Mouse (Mus musculus) hindbrain, embryonic 15.5 days (tissue): ENCODE data around the gene Ajuba. TPM values are rescaled to one million over a fixed set of nuclear protein-coding genes. Genes with fewer than 3 reads are reported as not detected.

Source experiments
- ATAC-seq: fragments of 200-750 bp; cut with Nextera tagmentation; 2 replicates; pipeline ENCODE4 v1.8.0; 2017; ENCODE audit warnings: low read depth, moderate number of reproducible peaks, moderate TSS enrichment; ENCODE audit not compliant: low FRiP score
- H3K27ac ChIP-seq: fragments of 300-500 bp; sonication (generic); replicated peaks from 2 replicates; pipeline ENCODE4 v1.5.1; 2015; ENCODE audit warnings: mild to moderate bottlenecking, inconsistent platforms
- H3K27me3 ChIP-seq: fragments of 300-500 bp; sonication (generic); 2 replicates; pipeline ENCODE4 v1.6.1; 2015; ENCODE audit warnings: control low read depth, inconsistent platforms
- H3K36me3 ChIP-seq: fragments of 300-500 bp; sonication (generic); 2 replicates; pipeline ENCODE4 v1.6.1; 2015; ENCODE audit warnings: control low read depth, inconsistent platforms
- H3K4me1 ChIP-seq: fragments of 300-500 bp; sonication (generic); replicated peaks from 2 replicates; pipeline ENCODE4 v1.6.1; 2015; ENCODE audit warnings: control low read depth, inconsistent platforms
- H3K4me2 ChIP-seq: fragments of 300-500 bp; sonication (generic); 2 replicates; pipeline ENCODE4 v1.6.1; 2015; ENCODE audit warnings: moderate library complexity, mild to moderate bottlenecking, inconsistent platforms
- H3K4me3 ChIP-seq: fragments of 300-500 bp; sonication (generic); 2 replicates; pipeline ENCODE4 v1.5.1; 2015; ENCODE audit warnings: mild to moderate bottlenecking, inconsistent platforms
- H3K9ac ChIP-seq: fragments of 300-500 bp; sonication (generic); 2 replicates; pipeline ENCODE4 v1.6.1; 2015; ENCODE audit warnings: inconsistent platforms
- H3K9me3 ChIP-seq: fragments of 300-500 bp; sonication (generic); 2 replicates; pipeline ENCODE4 v1.6.1; 2016; ENCODE audit warnings: control low read depth, inconsistent platforms
- WGBS: fragments of 180-500 bp; shearing (Covaris S2); methylation state at CpG from one replicate; pipeline ENCODE4 v1.1.7; 2015; 5-methylcytosine and 5-hydroxymethylcytosine counted together
- polyA plus RNA-seq: library from polyadenylated mRNA; unstranded; fragments of >200 nt; fragmentation: Nextera tagmentation; extraction: Ambion mirVana; gene quantifications from 2 replicates; pipeline ENCODE4 v1.2.1, GENCODE M21; 2015

Ajuba gene
- polyA plus RNA-seq, 1 experiment from 2014 or later = 8.7 TPM

DNA sequence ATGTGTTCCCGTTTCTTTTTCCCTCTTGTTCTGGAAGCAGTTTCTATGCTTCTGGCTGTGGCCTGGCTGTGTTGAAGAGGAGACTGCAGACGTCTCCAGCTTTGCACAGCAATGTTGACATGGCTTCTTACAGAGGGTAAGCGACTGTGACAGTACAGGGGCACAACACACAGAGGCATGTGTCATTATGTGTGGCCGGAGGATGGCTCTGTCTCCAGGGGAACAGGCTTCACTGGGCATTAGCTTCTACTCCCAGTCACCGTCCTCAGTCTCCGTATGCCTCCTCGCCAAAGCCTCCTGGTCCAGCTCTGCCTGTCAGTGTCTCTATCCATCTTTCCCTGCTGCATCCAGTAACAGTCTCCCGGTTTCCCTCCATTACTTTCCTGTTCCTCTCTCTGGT is 29.9 kb upstream of the Ajuba start:
- Histone ChIP-seq H3K36me3 (0 out of 2 replicates have a peak, but pooled peaks cover 5% of the 10 kb centered on the region), H3K27me3 (no peaks in the 10 kb centered on the region), H3K4me3 (no peak overlapping the region), H3K9me3 (no peaks in the 10 kb centered on the region), H3K27ac (no peak overlapping the region), H3K9ac (no peak overlapping the region), H3K4me1 (peaks cover 23% of the 10 kb centered on the region), H3K4me2 (no peak overlapping the region)
- ATAC-seq = no peak
- WGBS = 35% methylated on average over 8 of the region's 8 CpGs

DNA sequence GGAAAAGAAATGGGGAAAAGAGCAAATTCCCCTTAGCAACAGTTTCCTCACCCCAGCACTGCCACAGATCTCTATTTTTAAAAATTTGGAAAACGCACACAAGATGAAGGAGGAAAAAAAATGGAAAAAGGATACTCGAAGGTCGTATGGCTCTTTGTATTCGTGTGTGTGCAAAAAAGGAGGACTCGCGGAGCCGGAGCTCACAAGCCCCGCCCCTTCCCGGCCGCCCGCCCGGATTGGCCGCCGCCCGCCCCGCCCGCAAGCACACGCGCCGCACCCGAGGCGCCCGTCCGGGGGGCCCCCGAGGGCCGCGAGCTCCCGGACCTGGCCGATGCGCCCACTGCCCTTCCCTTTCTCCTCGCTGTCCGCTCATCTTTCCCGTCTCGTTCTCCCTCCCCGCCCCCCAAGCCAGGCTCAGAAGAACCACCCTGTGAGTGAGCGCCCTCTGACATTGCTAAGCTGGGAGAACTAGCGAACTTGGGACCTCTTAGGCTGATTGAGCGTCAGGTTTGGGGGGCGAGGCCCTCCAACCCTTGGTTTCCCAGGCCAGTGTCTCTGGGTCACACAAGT is 28.5 kb upstream of the Ajuba start, which contains the start of gene 4931414P19Rik:
TSS of gene 4931414P19Rik (minus strand) at position 242 of the 570 bp plus-strand sequence.
- WGBS = under 1% methylated on average over 36 of the region's 39 CpGs
- ATAC-seq = peak; percentile 10; the same call in 1 of the 2 replicates
- Histone ChIP-seq H3K4me2 (peak within 1 kb of the TSS; percentile 67), H3K9ac (peak within 1 kb of the TSS; percentile 35), H3K27me3 (no peaks in the 10 kb centered on the region), H3K9me3 (no peaks in the 10 kb centered on the region), H3K4me3 (peak within 1 kb of the TSS; percentile 49), H3K4me1 (peaks cover 26% of the 10 kb centered on the region), H3K36me3 (no peaks in the 10 kb centered on the region), H3K27ac (peak within 1 kb of the TSS; percentile 69)

- WGBS = 77% methylated on average over 8 of the region's 8 CpGs
- Histone ChIP-seq H3K9ac (no peak overlapping the region), H3K27ac (peak overlapping the region; percentile 97), H3K9me3 (no peaks in the 10 kb centered on the region), H3K36me3 (no peaks in the 10 kb centered on the region), H3K4me1 (peaks cover 26% of the 10 kb centered on the region), H3K4me3 (peak overlapping the region; percentile 63), H3K4me2 (peak overlapping the region; percentile 64), H3K27me3 (no peaks in the 10 kb centered on the region)
- ATAC-seq = no peak
Measured at GRCm38 (mm10) chr14:54603686-54604085, 26.3 kb upstream of the Ajuba start.

GRCm38 (mm10) chr14:54603038-54603654 is 25.8 kb upstream of the Ajuba start:
- no peaks in the 10 kb centered on the region for H3K9me3 ChIP-seq
- H3K36me3 ChIP-seq = no peaks in the 10 kb centered on the region
- H3K27me3 ChIP-seq = no peaks in the 10 kb centered on the region
- H3K27ac ChIP-seq = peak overlapping the region; percentile 97
- H3K4me2 ChIP-seq = peak overlapping the region; percentile 64
- H3K4me3 ChIP-seq = peak overlapping the region; percentile 63
- under 1% methylated on average over 46 of the region's 46 CpGs for WGBS
- ATAC-seq = peak; percentile 99
- peak overlapping the region; percentile 73 for H3K9ac ChIP-seq
- H3K4me1 ChIP-seq = peaks cover 26% of the 10 kb centered on the region

DNA sequence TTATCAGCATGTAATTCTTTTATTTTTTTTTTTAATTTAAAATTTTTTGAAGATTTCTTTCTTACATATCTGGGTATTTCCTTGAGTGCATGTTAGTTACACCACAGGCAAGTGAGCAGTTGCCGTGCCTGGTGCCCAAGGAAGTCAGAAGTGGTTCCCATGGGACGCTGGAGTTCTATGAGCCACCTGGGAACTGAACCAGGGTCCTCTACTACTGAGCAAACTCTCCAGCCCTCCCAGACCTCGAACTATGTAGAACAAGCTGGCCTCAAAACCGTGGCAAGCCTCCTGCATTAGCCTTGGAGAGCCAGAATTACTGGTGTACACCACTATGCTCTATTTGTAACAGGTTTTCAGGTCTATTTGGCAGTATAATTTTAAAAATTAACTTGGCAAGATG is 25.3 kb upstream of the Ajuba start:
- WGBS = 29% methylated on average over 4 of the region's 4 CpGs

GRCm38 (mm10) chr14:54601601-54602000 is 24.2 kb upstream of the Ajuba start:
- H3K4me3 ChIP-seq = no peak overlapping the region
- no peak for ATAC-seq
- H3K4me1 ChIP-seq = peaks cover 26% of the 10 kb centered on the region
- no peaks in the 10 kb centered on the region for H3K27me3 ChIP-seq
- no peak overlapping the region for H3K27ac ChIP-seq
- no peaks in the 10 kb centered on the region for H3K36me3 ChIP-seq
- WGBS = 69% methylated on average over 2 of the region's 2 CpGs
- no peak overlapping the region for H3K4me2 ChIP-seq
- H3K9ac ChIP-seq = no peak overlapping the region
- H3K9me3 ChIP-seq = no peaks in the 10 kb centered on the region

More for the DNA sequence above, 25.3 kb upstream of the Ajuba start:
- Histone ChIP-seq H3K4me1 (peaks cover 26% of the 10 kb centered on the region), H3K27me3 (no peaks in the 10 kb centered on the region), H3K36me3 (no peaks in the 10 kb centered on the region), H3K4me2 (peak overlapping the region; percentile 64), H3K27ac (peak overlapping the region; percentile 97), H3K9me3 (no peaks in the 10 kb centered on the region), H3K4me3 (peak overlapping the region; percentile 63), H3K9ac (peak overlapping the region; percentile 73)
- ATAC-seq = peak; percentile 33

GRCm38 (mm10) chr14:54597084-54597483 is 19.7 kb upstream of the Ajuba start:
- H3K27ac ChIP-seq = no peak overlapping the region
- ATAC-seq = no peak
- no peaks in the 10 kb centered on the region for H3K9me3 ChIP-seq
- no peaks in the 10 kb centered on the region for H3K36me3 ChIP-seq
- 78% methylated on average over 7 of the region's 7 CpGs for WGBS
- no peak overlapping the region for H3K4me3 ChIP-seq
- H3K4me2 ChIP-seq = no peak overlapping the region
- no peaks in the 10 kb centered on the region for H3K27me3 ChIP-seq
- no peak overlapping the region for H3K9ac ChIP-seq
- H3K4me1 ChIP-seq = peaks cover 5% of the 10 kb centered on the region

DNA sequence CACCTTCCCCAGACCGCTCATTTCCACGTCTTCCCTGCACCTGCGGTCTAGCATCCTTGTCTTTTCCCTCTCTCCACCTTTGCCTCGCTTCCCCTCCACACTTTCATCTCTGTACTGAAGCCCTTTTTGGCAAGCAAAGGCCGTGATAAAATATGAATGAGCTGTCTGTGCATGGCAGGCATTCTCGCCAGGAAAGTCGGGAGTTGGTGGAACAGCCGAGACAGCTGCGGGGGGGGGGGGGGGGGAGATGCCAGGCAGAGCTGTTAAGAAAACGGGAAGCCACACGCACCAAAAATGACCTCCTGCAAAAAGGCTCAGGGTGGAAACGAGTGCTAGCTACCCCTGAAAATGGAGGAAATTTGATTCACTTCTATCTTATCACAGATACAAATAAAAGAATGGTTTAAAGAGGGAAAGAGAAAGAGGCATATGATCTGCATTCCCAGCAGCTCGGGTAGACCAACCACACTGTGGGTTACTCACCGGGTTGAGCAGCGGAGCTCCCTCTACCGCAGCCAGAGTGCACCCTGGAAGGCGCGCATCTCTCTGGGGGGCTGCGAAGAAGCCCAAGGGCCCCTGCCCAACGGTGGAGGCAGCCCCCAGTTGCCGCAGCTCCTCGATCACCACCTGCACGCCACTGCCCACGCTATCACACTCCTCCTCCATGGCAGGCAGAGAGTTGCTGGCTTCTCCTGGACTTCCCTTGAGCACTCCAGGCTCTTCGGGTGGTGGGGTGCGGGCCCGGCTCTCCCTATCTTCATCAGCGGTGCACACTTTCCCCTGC is 17.5 kb upstream of the Ajuba start:
- Histone ChIP-seq H3K27ac (no peak overlapping the region), H3K36me3 (no peaks in the 10 kb centered on the region), H3K9me3 (no peaks in the 10 kb centered on the region), H3K4me3 (no peak overlapping the region), H3K4me1 (peaks cover 4% of the 10 kb centered on the region; the same call in 1 of the 2 replicates), H3K4me2 (no peak overlapping the region), H3K27me3 (no peaks in the 10 kb centered on the region), H3K9ac (no peak overlapping the region)
- WGBS = 73% methylated on average over 27 of the region's 28 CpGs
- ATAC-seq = no peak

- Histone ChIP-seq H3K9ac (no peak overlapping the region), H3K4me3 (no peak overlapping the region), H3K36me3 (no peaks in the 10 kb centered on the region), H3K4me2 (no peak overlapping the region), H3K4me1 (peaks cover 4% of the 10 kb centered on the region; the same call in 1 of the 2 replicates), H3K27me3 (no peaks in the 10 kb centered on the region), H3K27ac (no peak overlapping the region), H3K9me3 (no peaks in the 10 kb centered on the region)
- WGBS = 90% methylated on average over 3 of the region's 3 CpGs
- ATAC-seq = no peak
Measured at GRCm38 (mm10) chr14:54594055-54594454, 16.7 kb upstream of the Ajuba start.

GRCm38 (mm10) chr14:54592319-54592934 is 15.1 kb upstream of the Ajuba start:
- 0 out of 2 replicates have a peak, but pooled peaks have one; percentile 37 for ATAC-seq
- Histone ChIP-seq H3K4me1 (peaks cover 4% of the 10 kb centered on the region; the same call in 1 of the 2 replicates), H3K27me3 (no peaks in the 10 kb centered on the region), H3K9me3 (no peaks in the 10 kb centered on the region), H3K4me3 (no peak overlapping the region), H3K4me2 (no peak overlapping the region), H3K27ac (peak overlapping the region; percentile 49), H3K36me3 (no peaks in the 10 kb centered on the region), H3K9ac (no peak overlapping the region)
- 65% methylated on average over 10 of the region's 10 CpGs for WGBS

DNA sequence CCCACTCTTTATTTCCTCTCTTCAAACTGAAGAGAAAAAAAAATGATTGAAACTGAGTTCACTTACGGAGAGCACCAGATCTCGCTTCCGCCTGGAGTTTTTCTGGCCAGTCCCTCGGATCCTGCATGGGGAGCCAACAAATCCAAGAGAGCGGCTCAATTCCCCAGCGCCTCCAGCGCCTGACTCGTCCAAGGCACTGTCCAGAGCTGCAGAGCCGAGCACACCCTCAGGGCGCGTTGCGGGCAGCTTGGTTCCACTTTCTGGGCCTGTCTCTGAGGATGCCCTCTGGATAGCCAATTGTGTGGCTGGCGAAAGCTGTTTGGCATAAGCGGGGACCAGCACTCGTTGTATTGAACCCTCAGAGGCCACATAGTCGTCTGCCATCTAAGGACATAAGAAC is 13.7 kb upstream of the Ajuba start:
- H3K4me1 ChIP-seq = peaks cover 4% of the 10 kb centered on the region; the same call in 1 of the 2 replicates
- 91% methylated on average over 16 of the region's 16 CpGs for WGBS
- H3K27me3 ChIP-seq = no peaks in the 10 kb centered on the region
- H3K4me3 ChIP-seq = no peak overlapping the region
- H3K9me3 ChIP-seq = no peaks in the 10 kb centered on the region
- H3K36me3 ChIP-seq = no peaks in the 10 kb centered on the region
- H3K4me2 ChIP-seq = no peak overlapping the region
- H3K27ac ChIP-seq = no peak overlapping the region
- ATAC-seq = no peak
- H3K9ac ChIP-seq = no peak overlapping the region
